Mouse (Mus musculus) kidney, embryonic 14.5 days (tissue): ENCODE data around the gene Cavin1. TPM values are rescaled to one million over a fixed set of nuclear protein-coding genes. Genes with fewer than 3 reads are reported as not detected.

ENCODE experiments used
- ATAC-seq: fragments of 200-750 bp; cut with Nextera tagmentation; 2 replicates; pipeline ENCODE4 v1.8.0; 2017; ENCODE audit warnings: moderate number of reproducible peaks, mild to moderate bottlenecking, moderate TSS enrichment, moderate library complexity; ENCODE audit not compliant: low FRiP score, low TSS enrichment
- H3K27ac ChIP-seq: fragments of 300-500 bp; sonication (generic); 2 replicates; pipeline ENCODE4 v1.5.1; 2014; ENCODE audit warnings: low read depth, mild to moderate bottlenecking, low read length, moderate library complexity, mixed read lengths
- H3K27me3 ChIP-seq: fragments of 300-500 bp; sonication (generic); 2 replicates; pipeline ENCODE4 v1.6.1; 2014; ENCODE audit warnings: mild to moderate bottlenecking, low read length; ENCODE audit not compliant: control insufficient read depth, insufficient read depth
- H3K36me3 ChIP-seq: fragments of 300-500 bp; sonication (generic); 2 replicates; pipeline ENCODE4 v1.6.1; 2014; ENCODE audit warnings: low read length, mixed read lengths; ENCODE audit not compliant: control insufficient read depth, insufficient read depth
- H3K4me1 ChIP-seq: fragments of 300-500 bp; sonication (generic); 2 replicates; pipeline ENCODE4 v1.6.1; 2014; ENCODE audit warnings: low read length, mixed read lengths; ENCODE audit not compliant: control insufficient read depth, insufficient read depth
- H3K4me2 ChIP-seq: fragments of 300-500 bp; sonication (generic); replicated peaks from 2 replicates; pipeline ENCODE4 v1.6.1; 2014; ENCODE audit warnings: low read depth, mild to moderate bottlenecking, low read length
- H3K4me3 ChIP-seq: fragments of 300-500 bp; sonication (generic); 2 replicates; pipeline ENCODE4 v1.5.1; 2014; ENCODE audit warnings: mild to moderate bottlenecking, low read length
- H3K9ac ChIP-seq: fragments of 300-500 bp; sonication (generic); 2 replicates; pipeline ENCODE4 v1.6.1; 2014; ENCODE audit warnings: low read depth, mild to moderate bottlenecking, low read length, moderate library complexity
- H3K9me3 ChIP-seq: fragments of 300-500 bp; sonication (generic); 2 replicates; pipeline ENCODE4 v1.6.1; 2016; ENCODE audit warnings: low read length; ENCODE audit not compliant: control insufficient read depth
- WGBS: fragments of 180-500 bp; shearing (Covaris S2); extraction: QIAGEN DNeasy Blood & Tissue Kit; methylation state at CpG from one replicate; pipeline ENCODE4 v1.1.7; 2014; 5-methylcytosine and 5-hydroxymethylcytosine counted together
- polyA plus RNA-seq: library from polyadenylated mRNA; unstranded; fragments of >200 nt; fragmentation: Nextera tagmentation; extraction: Ambion mirVana; gene quantifications from 2 replicates; pipeline ENCODE4 v1.2.1, GENCODE M21; 2014

Cavin1 gene
- polyA plus RNA-seq, 1 experiment from 2014 or later = 40.7 TPM

GRCm38 (mm10) chr11:100964901-100965542, 5.7 kb downstream of the Cavin1 start:
- peaks cover 18% of the 10 kb centered on the region for H3K27me3 ChIP-seq
- H3K36me3 ChIP-seq = no peaks in the 10 kb centered on the region
- H3K27ac ChIP-seq = no peak overlapping the region
- H3K4me2 ChIP-seq = no peak overlapping the region
- no peak overlapping the region for H3K4me3 ChIP-seq
- ATAC-seq = no peak
- no peaks in the 10 kb centered on the region for H3K9me3 ChIP-seq
- 89% methylated on average over 6 of the region's 6 CpGs for WGBS
- 0 out of 2 replicates have a peak, but pooled peaks cover 4% of the 10 kb centered on the region for H3K4me1 ChIP-seq
- H3K9ac ChIP-seq = no peak overlapping the region

- no peak for ATAC-seq
- Histone ChIP-seq H3K9ac (no peak overlapping the region), H3K36me3 (no peaks in the 10 kb centered on the region), H3K4me2 (no peak overlapping the region), H3K4me1 (peaks cover 11% of the 10 kb centered on the region; the same call in 1 of the 2 replicates), H3K27me3 (peaks cover 13% of the 10 kb centered on the region), H3K4me3 (no peak overlapping the region), H3K27ac (no peak overlapping the region), H3K9me3 (no peaks in the 10 kb centered on the region)
- 91% methylated on average over 7 of the region's 7 CpGs for WGBS
Measured at GRCm38 (mm10) chr11:100964180-100964579, 6.5 kb downstream of the Cavin1 start.

GRCm38 (mm10) chr11:100963647-100964046, 7.0 kb downstream of the Cavin1 start:
- Histone ChIP-seq H3K9ac (no peak overlapping the region), H3K36me3 (peaks cover 4% of the 10 kb centered on the region; the same call in 1 of the 2 replicates), H3K9me3 (no peaks in the 10 kb centered on the region), H3K27me3 (peaks cover 14% of the 10 kb centered on the region), H3K4me1 (peaks cover 16% of the 10 kb centered on the region; the same call in 1 of the 2 replicates), H3K4me3 (no peak overlapping the region), H3K4me2 (no peak overlapping the region), H3K27ac (no peak overlapping the region)
- WGBS = 80% methylated on average over 9 of the region's 9 CpGs
- no peak for ATAC-seq

GRCm38 (mm10) chr11:100962371-100962911, 8.2 kb downstream of the Cavin1 start:
- ATAC-seq = no peak

GRCm38 (mm10) chr11:100960540-100960939, 10.1 kb downstream of the Cavin1 start:
- 11% methylated on average over 6 of the region's 6 CpGs for WGBS
- Histone ChIP-seq H3K36me3 (peaks cover 4% of the 10 kb centered on the region; the same call in 1 of the 2 replicates), H3K9me3 (no peaks in the 10 kb centered on the region), H3K4me2 (0 out of 2 replicates have a peak overlapping the region, but pooled peaks have one; percentile 21), H3K27me3 (peaks cover 19% of the 10 kb centered on the region), H3K4me1 (peaks cover 19% of the 10 kb centered on the region; the same call in 1 of the 2 replicates), H3K27ac (no peak overlapping the region), H3K9ac (no peak overlapping the region), H3K4me3 (no peak overlapping the region)
- peak; percentile 41; the same call in 1 of the 2 replicates for ATAC-seq

More at GRCm38 (mm10) chr11:100962371-100962911, 8.2 kb downstream of the Cavin1 start:
- WGBS = 67% methylated on average over 9 of the region's 9 CpGs
- peak overlapping the region; percentile 32; the same call in 1 of the 2 replicates for H3K27ac ChIP-seq
- peaks cover 19% of the 10 kb centered on the region for H3K27me3 ChIP-seq
- H3K4me1 ChIP-seq = peaks cover 19% of the 10 kb centered on the region; the same call in 1 of the 2 replicates
- peaks cover 4% of the 10 kb centered on the region; the same call in 1 of the 2 replicates for H3K36me3 ChIP-seq
- H3K9ac ChIP-seq = no peak overlapping the region
- no peak overlapping the region for H3K4me2 ChIP-seq
- H3K4me3 ChIP-seq = no peak overlapping the region
- no peaks in the 10 kb centered on the region for H3K9me3 ChIP-seq

- Histone ChIP-seq H3K4me3 (no peak overlapping the region), H3K9ac (no peak overlapping the region), H3K4me1 (peaks cover 19% of the 10 kb centered on the region; the same call in 1 of the 2 replicates), H3K36me3 (peaks cover 4% of the 10 kb centered on the region; the same call in 1 of the 2 replicates), H3K27me3 (peaks cover 19% of the 10 kb centered on the region), H3K27ac (no peak overlapping the region), H3K4me2 (0 out of 2 replicates have a peak overlapping the region, but pooled peaks have one; percentile 15), H3K9me3 (no peaks in the 10 kb centered on the region)
- WGBS = 31% methylated on average over 3 of the region's 3 CpGs
- no peak for ATAC-seq
Measured at GRCm38 (mm10) chr11:100959826-100960225, 10.9 kb downstream of the Cavin1 start.

GRCm38 (mm10) chr11:100959464-100959810, 11.2 kb downstream of the Cavin1 start:
- 2% methylated on average over 14 of the region's 14 CpGs for WGBS
- peak; percentile 11; the same call in 1 of the 2 replicates for ATAC-seq
- no peak overlapping the region for H3K27ac ChIP-seq
- peaks cover 19% of the 10 kb centered on the region; the same call in 1 of the 2 replicates for H3K4me1 ChIP-seq
- peaks cover 19% of the 10 kb centered on the region for H3K27me3 ChIP-seq
- H3K9me3 ChIP-seq = no peaks in the 10 kb centered on the region
- peaks cover 4% of the 10 kb centered on the region; the same call in 1 of the 2 replicates for H3K36me3 ChIP-seq
- peak overlapping the region; percentile 39 for H3K4me2 ChIP-seq
- peak overlapping the region; percentile 25 for H3K4me3 ChIP-seq
- H3K9ac ChIP-seq = no peak overlapping the region

GRCm38 (mm10) chr11:100958613-100959463, 11.8 kb downstream of the Cavin1 start:
- Histone ChIP-seq H3K27me3 (peaks cover 19% of the 10 kb centered on the region), H3K9me3 (no peaks in the 10 kb centered on the region)
- WGBS = 9% methylated on average over 76 of the region's 76 CpGs

More at GRCm38 (mm10) chr11:100958613-100959463, 11.8 kb downstream of the Cavin1 start:
- H3K4me2 ChIP-seq = peak overlapping the region; percentile 39
- peak overlapping the region; percentile 25 for H3K4me3 ChIP-seq
- H3K9ac ChIP-seq = 0 out of 2 replicates have a peak overlapping the region, but pooled peaks have one; percentile 18
- no peak overlapping the region for H3K27ac ChIP-seq
- H3K36me3 ChIP-seq = peaks cover 4% of the 10 kb centered on the region; the same call in 1 of the 2 replicates
- H3K4me1 ChIP-seq = peaks cover 19% of the 10 kb centered on the region; the same call in 1 of the 2 replicates
- peak; percentile 14; the same call in 1 of the 2 replicates for ATAC-seq
